Mouse (Mus musculus) MEL (cell line): ENCODE measurements around the gene Prep. TPM values are rescaled to one million over a fixed set of nuclear protein-coding genes. Genes with fewer than 3 reads are reported as not detected.

Experiments
- DNase-seq: peaks from one replicate; pipeline ENCODE4 v3.0.0; 2011; ENCODE audit warnings: low read depth, low spot score
- H3K27ac ChIP-seq: 2 replicates; pipeline ENCODE4 v1.5.1; 2012; ENCODE audit warnings: low read depth, mild to moderate bottlenecking, control low read depth, low read length, moderate library complexity; ENCODE audit not compliant: control insufficient read depth
- H3K27me3 ChIP-seq, 2 experiments: fragments of 150-350 bp in 1 of 2; sonication (generic) in 1 of 2; 2 replicates each; pipeline ENCODE4 v1.6.1; 2012; ENCODE audit warnings: low read length in 2 of 2, mild to moderate bottlenecking in 2 of 2, improper control_type of control experiment in 1 of 2, moderate library complexity in 1 of 2; ENCODE audit not compliant: insufficient read depth in 2 of 2, control insufficient read depth in 1 of 2
- H3K36me3 ChIP-seq, 2 experiments: 2 replicates each; pipeline ENCODE4 v1.6.1; 2012 to 2014; ENCODE audit warnings: low read length in 2 of 2, improper control_type of control experiment in 1 of 2, inconsistent platforms in 1 of 2, mild to moderate bottlenecking in 1 of 2; ENCODE audit not compliant: insufficient read depth in 2 of 2, control insufficient read depth in 1 of 2
- H3K4me1 ChIP-seq, 2 experiments: fragments of 150-350 bp in 1 of 2; sonication (generic) in 1 of 2; 2 replicates each; pipeline ENCODE4 v1.6.1; 2012; ENCODE audit warnings: low read length in 2 of 2, improper control_type of control experiment in 1 of 2, mild to moderate bottlenecking in 1 of 2; ENCODE audit not compliant: insufficient read depth in 2 of 2, control insufficient read depth in 1 of 2
- H3K4me3 ChIP-seq, 2 experiments: fragments of 150-350 bp in 1 of 2; sonication (generic) in 1 of 2; 2 replicates each; pipeline ENCODE4 v1.5.1; 2012; ENCODE audit warnings: low read depth in 2 of 2, low read length in 2 of 2, mild to moderate bottlenecking in 2 of 2, moderate library complexity in 2 of 2, control low read depth in 1 of 2, improper control_type of control experiment in 1 of 2; ENCODE audit not compliant: control insufficient read depth in 1 of 2, insufficient read depth in 1 of 2
- H3K79me2 ChIP-seq: 2 replicates; pipeline ENCODE4 v1.6.1; 2012; ENCODE audit warnings: mild to moderate bottlenecking, low read length, moderate library complexity; ENCODE audit not compliant: control insufficient read depth, poor library complexity, insufficient read depth
- H3K9ac ChIP-seq: 2 replicates; pipeline ENCODE4 v1.6.1; 2012; ENCODE audit warnings: low read depth, mild to moderate bottlenecking, control low read depth, low read length, moderate library complexity; ENCODE audit not compliant: control insufficient read depth, poor library complexity, severe bottlenecking
- H3K9me3 ChIP-seq: fragments of 150-350 bp; sonication (generic); replicated peaks from 2 replicates; pipeline ENCODE4 v1.6.1; 2012; ENCODE audit warnings: mild to moderate bottlenecking, low read length, improper control_type of control experiment, moderate library complexity; ENCODE audit not compliant: insufficient read depth
- CHD1 ChIP-seq: IDR thresholded peaks from 2 replicates; pipeline ENCODE4 v1.6.1; 2012; ENCODE audit warnings: low read depth, mild to moderate bottlenecking, inconsistent platforms, low read length, improper control_type of control experiment
- CHD2 ChIP-seq: IDR thresholded peaks from 2 replicates; pipeline ENCODE4 v1.6.1; 2011; ENCODE audit warnings: low read length, improper control_type of control experiment
- ETS1 ChIP-seq: IDR thresholded peaks from 2 replicates; pipeline ENCODE4 v1.6.1; 2012; ENCODE audit warnings: low read depth, mild to moderate bottlenecking, inconsistent platforms, low read length, improper control_type of control experiment, moderate library complexity
- MYB ChIP-seq: IDR thresholded peaks from 2 replicates; pipeline ENCODE4 v1.6.1; 2011; ENCODE audit warnings: mild to moderate bottlenecking, low read depth, low read length, improper control_type of control experiment
- NRF1 ChIP-seq: IDR thresholded peaks from 2 replicates; pipeline ENCODE4 v1.6.1; 2014; ENCODE audit warnings: low read depth, mild to moderate bottlenecking, inconsistent platforms, low read length, improper control_type of control experiment, moderate library complexity; ENCODE audit not compliant: poor library complexity, insufficient read depth, severe bottlenecking
- UBTF ChIP-seq: IDR thresholded peaks from 2 replicates; pipeline ENCODE4 v1.6.1; 2012; ENCODE audit warnings: low read depth, mild to moderate bottlenecking, inconsistent platforms, low read length, improper control_type of control experiment, moderate library complexity, borderline replicate concordance; ENCODE audit not compliant: insufficient read depth
- ZKSCAN1 ChIP-seq: IDR thresholded peaks from 2 replicates; pipeline ENCODE4 v1.6.1; 2012; ENCODE audit warnings: low read depth, mild to moderate bottlenecking, inconsistent platforms, low read length, improper control_type of control experiment, moderate library complexity
- ZMIZ1 ChIP-seq: IDR thresholded peaks from 2 replicates; pipeline ENCODE4 v1.6.1; 2012; ENCODE audit warnings: low read depth, mild to moderate bottlenecking, inconsistent platforms, low read length, improper control_type of control experiment, moderate library complexity
- ZNF384 ChIP-seq: IDR thresholded peaks from 2 replicates; pipeline ENCODE4 v1.6.1; 2012; ENCODE audit warnings: low read depth, mild to moderate bottlenecking, inconsistent platforms, low read length, improper control_type of control experiment
- polyA plus RNA-seq, 2 experiments: library from polyadenylated mRNA; stranded (reverse) in 1 of 2; unstranded in 1 of 2; fragments of >175 nt in 1 of 2; fragments of >200 nt in 1 of 2; gene quantifications; 2 replicates each; pipeline versions ENCODE4 v1.2.1 to v1.2.4; 2012; ENCODE audit warnings: low replicate concordance in 2 of 2, low read depth in 1 of 2; ENCODE audit not compliant: insufficient read length in 2 of 2, insufficient read depth in 1 of 2, missing spikeins in 1 of 2
- total RNA-seq: library from RNA; depleted of rRNA; stranded (reverse); fragments of 300-350 nt; gene quantifications from 2 replicates; pipeline ENCODE4 v1.2.3, GENCODE M21; 2012; rRNA removed

Gene Prep
- total and polyA plus RNA-seq, 3 experiments, result 12.0 to 24.4 TPM; not detected in 1

GRCm38 (mm10) chr10:45216676-45217075 lies 149.7 kb downstream of the Prep start:
- no peak overlapping the region for H3K4me3 ChIP-seq
- TF ChIP-seq ZKSCAN1 (no peak), CHD1 (no peak), NRF1 (no peak), UBTF (no peak), ZNF384 (no peak), CHD2 (no peak), MYB (no peak), ZMIZ1 (no peak), ETS1 (no peak)
- TF ChIP-seq, all 39 proteins: peak for 0
- H3K79me2 ChIP-seq, result no peaks in the 10 kb centered on the region
- no peaks in the 10 kb centered on the region for H3K9me3 ChIP-seq
- DNase-seq, result no peak
- H3K27ac ChIP-seq, result no peak overlapping the region
- H3K36me3 ChIP-seq, result no peaks in the 10 kb centered on the region
- H3K9ac ChIP-seq, result no peak overlapping the region
- no peaks in the 10 kb centered on the region for H3K4me1 ChIP-seq
- H3K27me3 ChIP-seq, result no peaks in the 10 kb centered on the region

Other genes starting within 250 kb of the Prep start
- gene Popdc3, start 110.9 kb downstream of the Prep start, total RNA-seq, result not detected in 2 replicates
- not detected for gene Popdc3, start 110.9 kb downstream of the Prep start, polyA plus RNA-seq